Comparison of ENCODE assay signal across 8 mouse cellular contexts in the genomic region with DNA sequence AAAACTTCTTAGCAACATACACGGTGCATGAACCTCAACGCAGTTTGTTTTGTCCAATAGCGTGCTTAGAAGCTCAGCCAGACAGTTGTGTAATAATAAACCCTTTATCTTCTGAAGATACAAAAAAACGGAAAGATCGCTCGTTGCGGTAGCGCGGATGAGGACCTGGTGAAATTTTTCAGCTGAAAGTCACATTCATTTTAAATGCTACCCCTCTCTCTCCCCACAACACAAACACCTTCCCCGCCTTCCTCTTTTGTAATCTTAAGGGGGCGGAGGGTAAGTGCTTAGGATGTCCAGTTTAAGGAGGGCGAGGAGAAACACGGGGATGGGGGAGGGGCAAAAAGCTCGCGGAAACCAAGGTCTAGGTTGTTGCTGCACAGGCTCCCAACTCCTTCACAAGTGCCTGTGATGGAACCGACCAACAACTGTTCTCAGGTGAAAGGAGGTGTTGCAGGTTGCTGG. TPM values are rescaled to one million over a fixed set of nuclear protein-coding genes. Genes with fewer than 3 reads are reported as not detected.
A peak's percentile ranks its signal among the peaks of the same experiment; 100 is the strongest.
DNase-seq lines count a peak whose midpoint lies in the region; ATAC-seq lines count a peak whose summit lies in the region.

No protein-coding gene starts in this region.

- H3K4me3 ChIP-seq in forebrain, embryonic 11.5 days (ENCODE audit: low read depth, low read length), result peak overlapping the region; percentile 84
- H3K4me3 ChIP-seq in hindbrain, embryonic 13.5 days, result peak overlapping the region; percentile 90

- H3K36me3 ChIP-seq in forebrain, embryonic 11.5 days (ENCODE audit: control insufficient read depth, insufficient read depth, low read length), result no peaks in the 10 kb centered on the region
- H3K36me3 ChIP-seq in hindbrain, embryonic 13.5 days, result no peaks in the 10 kb centered on the region

- intact Hi-C loops in left cerebral cortex, postnatal 14 days (cut with DNase I), result no loop called here

- H3K27ac ChIP-seq in forebrain, embryonic 11.5 days (ENCODE audit: low read depth, low read length), result no peak overlapping the region
- H3K27ac ChIP-seq in hindbrain, embryonic 13.5 days, result peak overlapping the region; percentile 97

- no peaks in the 10 kb centered on the region for H3K27me3 ChIP-seq in forebrain, embryonic 11.5 days (ENCODE audit: control insufficient read depth, insufficient read depth, low read length)
- peaks cover 5% of the 10 kb centered on the region; the same call in 1 of the 2 replicates for H3K27me3 ChIP-seq in hindbrain, embryonic 13.5 days

- H3K9ac ChIP-seq in forebrain, embryonic 11.5 days (ENCODE audit: low read length), result peak overlapping the region; percentile 89
- peak overlapping the region; percentile 95 for H3K9ac ChIP-seq in hindbrain, embryonic 13.5 days

- H3K4me1 ChIP-seq in forebrain, embryonic 11.5 days (replicated peaks; ENCODE audit: control insufficient read depth, insufficient read depth, low read length), result peaks cover 5% of the 10 kb centered on the region; the same call in 1 of the 2 replicates
- peaks cover 34% of the 10 kb centered on the region for H3K4me1 ChIP-seq in hindbrain, embryonic 13.5 days (replicated peaks)

- DNase-seq in cerebellum, postnatal 14 days, result no peak
- peak; percentile 39 to 46 for DNase-seq in adrenal gland, adult 18-20 months (ENCODE audit: low spot score in 2 of 2)
- no peak for DNase-seq in forebrain, embryonic 11.5 days (ENCODE audit: low spot score)
- DNase-seq in left cerebral cortex, postnatal 14 days (ENCODE audit: low spot score in 2 of 2), result peak; percentile 32 to 58
- DNase-seq in right cerebral cortex, postnatal 36 days (ENCODE audit: low spot score in 2 of 2), result peak; percentile 16 to 25

- peak overlapping the region; percentile 89 for H3K4me2 ChIP-seq in forebrain, embryonic 11.5 days (ENCODE audit: low read depth, low read length, severe bottlenecking)
- peak overlapping the region; percentile 74 for H3K4me2 ChIP-seq in hindbrain, embryonic 13.5 days

- 1% methylated on average over 16 of the region's 16 CpGs for WGBS in forebrain, embryonic 11.5 days
- WGBS in hindbrain, embryonic 13.5 days, result under 1% methylated on average over 16 of the region's 16 CpGs

- no peaks in the 10 kb centered on the region for H3K9me3 ChIP-seq in forebrain, embryonic 11.5 days (ENCODE audit: control insufficient read depth, low read length)
- H3K9me3 ChIP-seq in hindbrain, embryonic 13.5 days, result no peaks in the 10 kb centered on the region

- ATAC-seq in cerebellum, adult (ENCODE audit: insufficient number of reproducible peaks, low FRiP score, low TSS enrichment), result 0 out of 2 replicates have a peak, but pooled peaks have one; percentile 3
- ATAC-seq in forebrain, embryonic 11.5 days (replicated peaks; ENCODE audit: low FRiP score), result peak; percentile 44
- ATAC-seq in hindbrain, embryonic 13.5 days (ENCODE audit: low FRiP score), result peak; percentile 36; the same call in 1 of the 2 replicates
- ATAC-seq in megakaryocyte, adult 5-6 weeks (ENCODE audit: poor library complexity, severe bottlenecking), result peak; percentile 55

RNA-seq across cellular contexts. Expression of a gene that starts 1.4 kb away (rescaled TPM):
- 10 to 100 TPM; 10.6 to 12.5 TPM for total RNA-seq in adrenal gland, adult 18-20 months (2021)
- 7.8 and 8.1 TPM in 2 replicates for polyA plus RNA-seq in forebrain, embryonic 11.5 days (2014; fragmentation: Nextera tagmentation; extraction: Ambion mirVana)
- 8.5 and 8.7 TPM in 2 replicates for polyA plus RNA-seq in hindbrain, embryonic 13.5 days (2015; fragmentation: Nextera tagmentation; extraction: Ambion mirVana)
- 10 to 100 TPM; 36.2 to 38.4 TPM for total RNA-seq in left cerebral cortex, postnatal 14 days (2021)
- 5.4 and 6.6 TPM in 2 replicates for total RNA-seq in megakaryocyte, adult 5-6 weeks (2015)
- 5.1 and 7.4 TPM in 2 replicates for total RNA-seq in megakaryocyte, adult 5-6 weeks (2017)

Comparison
In these comparisons a context has a peak if more than half of its experiments do, and no peak if none do; other contexts are left out.
1. ATAC-seq: peak in every context shown above with its lines; median percentile 55 in megakaryocyte, adult 5-6 weeks; 44 in forebrain, embryonic 11.5 days; 36 in hindbrain, embryonic 13.5 days; 3 in cerebellum, adult.
2. DNase-seq: peak in adrenal gland, adult 18-20 months (2 of 2), left cerebral cortex, postnatal 14 days (2 of 2) and right cerebral cortex, postnatal 36 days (2 of 2); none in cerebellum, postnatal 14 days (0 of 2) and forebrain, embryonic 11.5 days (single experiment).